Mouse (Mus musculus): ENCODE data around the gene 1520401A03Rik.

1520401A03Rik gene

GRCm38 (mm10) chr17:23671519-23671918 is 51.1 kb downstream of the 1520401A03Rik start:
- no peak for DNase-seq (ENCODE audit: low spot score in 2 of 2)

GRCm38 (mm10) chr17:23670516-23671074 is 52.0 kb downstream of the 1520401A03Rik start:
- no peak for DNase-seq (ENCODE audit: low spot score in 2 of 2)

GRCm38 (mm10) chr17:23665511-23665910 is 57.1 kb downstream of the 1520401A03Rik start:
- no peak for DNase-seq (ENCODE audit: low spot score in 2 of 2)

GRCm38 (mm10) chr17:23664556-23665021 is 58.0 kb downstream of the 1520401A03Rik start:
- DNase-seq (ENCODE audit: low spot score in 2 of 2): no peak

- DNase-seq (ENCODE audit: low spot score in 2 of 2): peak in 1 of 2 experiments; percentile 76
These were observed 61.1 kb downstream of the 1520401A03Rik start for GRCm38 (mm10) chr17:23661526-23661925.

- DNase-seq (ENCODE audit: low spot score in 2 of 2): no peak
These were observed 61.7 kb downstream of the 1520401A03Rik start for GRCm38 (mm10) chr17:23660876-23661200.

GRCm38 (mm10) chr17:23660117-23660875 is 62.3 kb downstream of the 1520401A03Rik start, which contains the start of gene Bicdl2:
Gene Bicdl2 (plus strand): TSS chr17:23660506.
- peak in 1 of 2 experiments; percentile 80 for DNase-seq (ENCODE audit: low spot score in 2 of 2)

GRCm38 (mm10) chr17:23658450-23658849 is 64.1 kb downstream of the 1520401A03Rik start:
- no peak for DNase-seq (ENCODE audit: low spot score in 2 of 2)

Data from spleen, postnatal 4 days (tissue).